Mouse (Mus musculus): ENCODE data around the gene Smim24. TPM values are rescaled to one million over a fixed set of nuclear protein-coding genes. Genes with fewer than 3 reads are reported as not detected.

Smim24 gene
- total RNA-seq, 2 experiments from 2014 or later, result 2.0 TPM

DNA sequence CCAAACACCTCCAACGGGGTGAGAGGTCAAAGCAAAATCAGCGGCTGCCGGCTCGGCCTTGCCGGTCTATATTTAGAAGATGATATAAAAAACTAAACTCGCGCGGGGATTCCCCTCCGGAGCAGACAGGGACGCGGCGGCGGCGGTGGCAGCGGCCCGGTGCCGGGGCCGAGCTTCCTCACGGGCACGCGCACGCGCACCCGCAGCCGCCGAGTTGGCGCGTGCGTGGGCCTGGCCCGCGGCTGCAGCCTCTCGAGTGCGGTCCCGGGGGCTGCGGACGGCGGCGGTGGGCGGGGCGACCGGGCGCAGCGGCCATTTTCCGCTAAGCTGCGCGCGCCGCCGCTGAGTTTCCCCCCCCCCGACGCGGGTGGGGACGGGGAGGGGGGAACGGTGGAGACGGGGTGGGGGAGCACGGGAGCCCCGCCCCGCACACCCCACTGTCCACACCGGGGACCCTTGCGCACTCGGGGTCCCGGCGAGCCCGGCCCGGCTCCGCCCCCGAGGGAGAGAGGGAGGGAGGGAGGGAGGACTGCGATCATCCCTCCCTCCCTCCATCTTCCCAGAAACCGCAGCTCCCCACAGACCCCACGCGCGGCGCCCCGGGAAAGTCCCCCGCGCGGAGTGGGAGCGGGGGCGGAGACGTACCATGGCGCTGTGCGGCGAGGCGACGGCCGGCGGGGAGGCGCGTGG lies 37.4 kb downstream of the Smim24 start:
- DNase-seq (ENCODE audit: low spot score), result peak; percentile 76
- intact Hi-C loops (cut with DNase I), result loop anchor here (1.0 kb wide), 1 partner anchor 18 kb away; no protein-coding TSS in a partner anchor

DNA sequence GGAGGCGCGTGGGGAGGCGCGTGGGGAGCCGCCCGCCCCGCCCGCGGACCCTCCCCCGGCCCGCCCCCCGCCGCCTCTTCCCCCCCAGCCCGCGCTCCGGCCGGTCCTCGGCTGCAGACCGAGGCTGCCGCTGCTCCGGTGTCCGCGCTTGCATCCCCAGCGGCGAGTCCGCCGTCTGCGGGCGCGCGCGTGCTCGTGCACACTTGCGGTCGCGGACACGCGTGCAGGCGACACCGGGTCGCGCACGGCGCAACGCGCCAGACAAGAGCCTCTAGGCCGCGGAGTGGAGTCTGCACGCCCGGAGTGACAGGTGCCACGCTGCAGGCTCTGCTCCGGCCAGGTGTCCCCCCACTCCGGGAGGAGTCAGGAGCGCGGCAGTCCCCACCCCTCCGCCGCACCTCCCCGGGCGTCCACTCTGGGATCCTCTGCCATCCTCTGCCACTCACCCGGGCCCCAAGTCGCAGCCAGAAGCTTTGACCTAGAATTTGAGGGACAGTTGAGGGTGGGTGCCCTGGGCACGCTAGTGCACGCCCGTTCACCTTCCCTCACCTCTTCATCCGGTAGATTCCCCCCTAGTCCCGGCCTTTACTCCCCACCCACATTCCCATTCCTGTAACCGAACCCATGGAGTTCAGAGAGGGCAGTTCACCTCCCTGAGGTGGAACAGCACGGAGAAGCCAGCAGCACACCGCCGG lies 38.1 kb downstream of the Smim24 start:
- peak; percentile 25 for DNase-seq (ENCODE audit: low spot score)
- intact Hi-C loops (cut with DNase I), result loop anchor here (1.0 kb wide), 1 partner anchor 19 kb away; no protein-coding TSS in a partner anchor

DNA sequence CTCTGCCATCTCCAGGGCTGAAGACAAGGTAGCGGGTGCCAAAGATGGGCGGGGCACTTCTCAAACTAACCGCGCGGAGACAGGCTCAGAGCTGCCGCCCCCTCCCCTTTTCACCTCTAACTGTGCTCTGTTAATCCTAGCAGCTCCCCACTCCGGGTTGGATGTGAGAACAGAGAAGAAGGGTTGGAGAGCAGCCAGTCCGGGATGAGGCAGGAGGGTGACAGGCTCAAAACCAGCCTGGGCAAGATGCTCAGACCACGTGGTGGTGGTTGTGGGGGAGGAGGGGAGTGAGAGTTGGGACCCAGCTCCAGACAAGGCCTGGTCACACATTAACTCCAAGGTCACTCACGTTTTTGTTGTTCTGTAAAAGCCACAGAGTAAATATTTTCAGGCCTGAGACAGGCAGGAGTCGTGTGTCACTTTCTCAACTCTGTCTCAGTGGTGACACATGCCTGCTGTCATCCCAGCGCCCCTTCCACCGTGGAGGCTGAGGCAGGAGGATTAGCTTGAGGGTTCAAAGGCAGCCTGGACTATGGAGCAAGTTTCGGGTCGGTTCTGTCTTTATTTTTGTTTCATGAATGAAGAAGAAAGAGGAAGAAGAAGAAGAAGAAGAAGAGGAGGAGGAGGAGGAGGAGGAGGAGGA lies 38.8 kb downstream of the Smim24 start:
- intact Hi-C loops (cut with DNase I), result no loop called here
- DNase-seq (ENCODE audit: low spot score), result no peak

DNA sequence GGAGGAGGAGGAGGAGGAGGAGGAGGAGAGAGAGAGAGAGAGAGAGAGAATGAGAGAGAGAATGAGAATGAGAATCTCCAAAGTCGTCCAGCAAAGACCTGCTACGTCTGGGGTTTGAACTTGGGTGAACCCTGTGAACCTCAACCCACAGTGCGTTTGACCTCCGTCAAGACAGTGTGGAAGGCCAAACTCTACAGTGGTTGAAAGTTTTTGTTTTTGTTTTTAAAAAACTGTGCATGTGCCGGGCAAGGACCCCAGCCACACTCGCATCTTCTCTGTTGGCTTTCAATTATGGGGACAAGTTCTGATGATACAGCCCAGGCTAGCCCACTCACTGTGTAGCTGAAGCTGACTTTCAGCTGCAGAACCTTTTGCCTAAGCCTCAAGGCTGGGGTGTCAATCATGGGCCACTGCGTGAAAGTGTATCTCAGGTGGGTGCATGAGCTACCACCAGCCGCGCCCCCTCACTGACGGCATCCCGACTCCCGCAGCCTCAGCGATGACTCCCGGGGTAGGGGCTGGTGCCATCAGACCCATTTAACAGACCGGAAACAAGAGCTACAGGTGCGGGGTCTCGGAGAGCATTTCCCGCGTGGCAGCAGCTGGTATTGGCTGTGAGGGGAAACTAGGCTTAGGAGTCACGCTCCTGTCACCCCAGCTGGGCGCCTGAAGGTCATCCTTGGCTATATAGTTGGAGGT lies 39.5 kb downstream of the Smim24 start:
- intact Hi-C loops (cut with DNase I), result no loop called here
- DNase-seq (ENCODE audit: low spot score), result no peak

GRCm38 (mm10) chr10:81432868-81433262 lies 40.0 kb downstream of the Smim24 start:
- intact Hi-C loops (cut with DNase I), result no loop called here

GRCm38 (mm10) chr10:81433541-81434289 lies 40.9 kb downstream of the Smim24 start:
- intact Hi-C loops (cut with DNase I), result no loop called here

More at GRCm38 (mm10) chr10:81432868-81433262, 40.0 kb downstream of the Smim24 start:
- peak; percentile 91 for DNase-seq (ENCODE audit: low spot score)

DNA sequence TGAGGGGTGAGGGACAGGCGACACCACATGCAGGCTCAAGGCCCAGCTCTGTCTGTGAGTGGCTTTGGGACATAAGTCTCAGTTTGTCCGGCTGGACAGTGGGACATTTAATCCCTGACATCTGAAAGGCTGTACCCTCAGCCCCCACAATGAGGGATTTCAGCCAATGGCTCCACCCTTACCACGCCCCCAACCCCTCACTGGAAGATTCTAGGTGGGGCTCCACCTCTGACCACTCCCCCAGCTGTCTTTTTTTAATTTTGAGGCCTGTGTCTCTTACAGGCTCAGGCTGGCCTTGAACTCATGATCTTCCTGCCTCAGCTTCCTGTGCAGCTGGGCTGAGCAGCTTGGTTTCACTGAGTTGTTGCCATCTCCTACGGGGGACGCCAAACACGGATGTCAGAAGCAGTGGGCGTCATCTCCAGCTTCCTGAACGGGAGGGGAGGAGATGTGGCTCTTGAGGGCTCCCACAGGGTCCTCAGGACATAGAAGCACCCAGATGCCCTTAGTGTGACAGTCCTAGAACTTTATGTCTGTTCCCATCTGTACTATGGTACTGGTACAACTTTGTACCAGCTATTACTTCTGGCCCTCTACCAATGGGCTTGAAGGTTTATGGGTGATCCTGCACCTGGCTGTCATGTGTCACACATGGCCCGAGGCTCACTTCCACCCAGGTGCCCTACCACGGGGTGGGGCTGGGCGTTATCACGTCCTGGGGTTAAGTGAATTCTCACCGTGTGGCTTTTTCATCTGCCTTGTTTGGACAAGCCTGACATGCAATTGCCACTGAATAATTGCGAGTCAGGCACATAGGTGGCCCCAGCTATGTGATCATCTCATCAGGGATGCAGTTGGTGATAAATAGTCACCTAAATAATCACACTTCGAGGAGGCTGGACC lies 41.8 kb downstream of the Smim24 start:
- no peak for DNase-seq (ENCODE audit: low spot score)
- intact Hi-C loops (cut with DNase I), result no loop called here

More at GRCm38 (mm10) chr10:81433541-81434289, 40.9 kb downstream of the Smim24 start:
- no peak for DNase-seq (ENCODE audit: low spot score)

DNA sequence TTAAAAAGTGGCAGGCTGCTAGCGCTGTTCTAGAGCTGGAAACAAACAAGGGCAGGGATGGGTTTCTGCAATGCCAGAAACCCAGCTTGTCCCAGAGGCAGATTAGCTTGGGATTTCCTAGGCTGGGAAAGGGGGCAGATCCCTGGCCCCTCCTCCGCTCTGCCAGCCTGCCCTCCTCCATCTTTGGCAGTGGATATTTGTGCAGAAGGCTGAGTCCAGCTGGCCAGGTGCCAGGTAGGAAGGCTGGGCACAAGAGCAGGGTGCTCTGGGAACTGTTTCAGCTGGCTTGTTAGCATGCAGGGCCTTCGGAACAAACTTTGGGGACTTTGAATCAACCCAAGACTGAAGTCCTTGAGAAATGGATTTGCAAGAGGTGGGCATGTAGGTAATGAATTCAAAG lies 42.6 kb downstream of the Smim24 start:
- peak; percentile 61 for DNase-seq (ENCODE audit: low spot score)

DNA sequence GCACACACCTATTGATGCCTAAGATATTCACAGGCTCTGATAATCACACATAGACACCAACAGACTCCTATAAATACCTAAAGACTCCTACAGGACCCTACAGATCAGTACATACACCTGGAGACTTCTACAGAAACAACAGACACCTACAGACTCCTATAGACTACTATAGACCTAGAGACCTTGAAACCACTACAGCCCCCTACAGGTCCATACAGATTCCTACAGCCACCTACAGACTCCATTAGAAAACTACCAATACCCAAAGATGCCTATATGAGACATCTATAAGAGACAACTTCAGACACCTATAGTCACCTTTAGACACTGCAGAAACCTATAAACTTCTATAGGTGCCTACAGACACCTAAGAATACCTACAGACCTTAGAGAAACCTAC lies 48.2 kb downstream of the Smim24 start:
- intact Hi-C loops (cut with DNase I), result loop anchor here (1.0 kb wide), 1 partner anchor 46 kb away; no protein-coding TSS in a partner anchor
- no peak for DNase-seq (ENCODE audit: low spot score)

More for the DNA sequence above, 42.6 kb downstream of the Smim24 start:
- intact Hi-C loops (cut with DNase I), result no loop called here

Small RNA genes lying within 50 kb of the gene (microRNA-seq; reads per million reads assigned to microRNA genes)
- gene Mir1191b, result not detected
- not detected for gene Mir6913

Other genes with a start within 250 kb of the Smim24 start
- 10 to 100 TPM; 15.6 to 17.4 TPM for gene Pias4, start 225.1 kb upstream of the Smim24 start, total RNA-seq (2021)
- gene Eef2, start 216.4 kb upstream of the Smim24 start, total RNA-seq (2021), result 1,000 to 10,000 TPM in 1 of 2 experiments, 100 to 1,000 TPM in 1; 925 to 1,035 TPM
- gene Dapk3, start 210.0 kb upstream of the Smim24 start, total RNA-seq (2021), result 10 to 100 TPM; 26.4 to 28.7 TPM
- not detected for gene 4930442H23Rik, start 209.2 kb upstream of the Smim24 start, total RNA-seq (2021)
- gene Nmrk2, start 191.0 kb upstream of the Smim24 start, total RNA-seq (2021), result 10 to 100 TPM in 1 of 2 experiments, 1 to 10 TPM in 1; 6.9 to 13.4 TPM
- gene Atcay, start 162.2 kb upstream of the Smim24 start, total RNA-seq (2021), result under 1 TPM; 0.05 to 0.06 TPM
- 1 to 10 TPM; 2.2 to 2.8 TPM for gene Zfr2, start 159.9 kb upstream of the Smim24 start, total RNA-seq (2021)
- under 1 TPM; 0.42 to 0.61 TPM for gene Matk, start 140.1 kb upstream of the Smim24 start, total RNA-seq (2021)
- gene Mrpl54, start 126.1 kb upstream of the Smim24 start, total RNA-seq (2021), result 10 to 100 TPM; 93.8 to 96.6 TPM
- gene Apba3, start 126.1 kb upstream of the Smim24 start, total RNA-seq (2021), result 100 to 1,000 TPM in 1 of 2 experiments, 10 to 100 TPM in 1; 98.4 to 123 TPM
- not detected for gene Tjp3, start 101.5 kb upstream of the Smim24 start, total RNA-seq (2021)
- 10 to 100 TPM; 30.0 to 33.7 TPM for gene Pip5k1c, start 100.1 kb upstream of the Smim24 start, total RNA-seq (2021)
- 10 to 100 TPM; 13.5 to 16.6 TPM for gene Cactin, start 71.9 kb upstream of the Smim24 start, total RNA-seq (2021)
- 1 to 10 TPM; 4.8 to 5.7 TPM for gene Tbxa2r, start 64.3 kb upstream of the Smim24 start, total RNA-seq (2021)
- gene Gipc3, start 49.8 kb upstream of the Smim24 start, total RNA-seq (2021), result 1 to 10 TPM; 4.8 to 5.4 TPM
- 10 to 100 TPM; 68.7 to 70.2 TPM for gene Hmg20b, start 42.6 kb upstream of the Smim24 start, total RNA-seq (2021)
- gene Mfsd12, start 35.6 kb upstream of the Smim24 start, total RNA-seq (2021), result 10 to 100 TPM; 12.5 to 13.7 TPM
- gene 4930404N11Rik, start 27.2 kb upstream of the Smim24 start, total RNA-seq (2021), result 1 to 10 TPM in 1 of 2 experiments, under 1 TPM in 1; 0.78 to 1.2 TPM
- gene Fzr1, start 14.5 kb upstream of the Smim24 start, total RNA-seq (2021), result 10 to 100 TPM; 27.7 to 32.3 TPM
- 10 to 100 TPM; 52.0 to 56.2 TPM for gene Dohh, start 8.6 kb upstream of the Smim24 start, total RNA-seq (2021)
- under 1 TPM; 0.61 to 0.78 TPM for gene Gm48551, start 8.6 kb upstream of the Smim24 start, total RNA-seq (2021)
- under 1 TPM in 1 of 2 experiments, not detected in 1; 0.70 TPM for gene Gm48552, start 4.0 kb upstream of the Smim24 start, total RNA-seq (2021)
- 100 to 1,000 TPM; 110 to 130 TPM for gene Nfic, start 62.6 kb downstream of the Smim24 start, total RNA-seq (2021)
- gene Celf5, start 89.7 kb downstream of the Smim24 start, total RNA-seq (2021), result under 1 TPM; 0.17 to 0.47 TPM
- 10 to 100 TPM; 65.3 to 65.6 TPM for gene Ncln, start 103.3 kb downstream of the Smim24 start, total RNA-seq (2021)
- 1 to 10 TPM; 1.0 to 1.1 TPM for gene S1pr4, start 107.1 kb downstream of the Smim24 start, total RNA-seq (2021)
- 1 to 10 TPM in 1 of 2 experiments, under 1 TPM in 1; 0.81 to 1.0 TPM for gene Gna15, start 131.2 kb downstream of the Smim24 start, total RNA-seq (2021)
- 10 to 100 TPM; 49.6 to 54.6 TPM for gene Gna11, start 152.1 kb downstream of the Smim24 start, total RNA-seq (2021)
- 1,000 to 10,000 TPM; 1,086 to 1,128 TPM for gene Aes, start 166.4 kb downstream of the Smim24 start, total RNA-seq (2021)
- 1 to 10 TPM; 8.4 to 9.7 TPM for gene Tle2, start 181.5 kb downstream of the Smim24 start, total RNA-seq (2021)
- gene Tle6, start 208.0 kb downstream of the Smim24 start, total RNA-seq (2021), result 1 to 10 TPM; 6.7 to 7.4 TPM
- gene BC025920, start 213.2 kb downstream of the Smim24 start, total RNA-seq (2021), result 1 to 10 TPM; 1.9 to 2.8 TPM
- 1 to 10 TPM; 8.0 to 8.5 TPM for gene Sirt6, start 234.7 kb downstream of the Smim24 start, total RNA-seq (2021)
- gene Ankrd24, start 235.5 kb downstream of the Smim24 start, total RNA-seq (2021), result 10 to 100 TPM in 1 of 2 experiments, 1 to 10 TPM in 1; 9.4 to 10.1 TPM

Measured in heart, postnatal 25 days (tissue).